Mouse (Mus musculus): ENCODE measurements around the gene Lrrc49. TPM values are rescaled to one million over a fixed set of nuclear protein-coding genes. Genes with fewer than 3 reads are reported as not detected.
A peak's percentile ranks its signal among the peaks of the same experiment; 100 is the strongest.

The Lrrc49 gene
- polyA plus RNA-seq, 1 experiment from 2014 or later: 0.85 TPM

GRCm38 (mm10) chr9:60543422-60544015 lies 144.4 kb downstream of the Lrrc49 start:
- no peaks in the 10 kb centered on the region for H3K9me3 ChIP-seq (replicated peaks)
- peaks cover 13% of the 10 kb centered on the region for H3K4me1 ChIP-seq (replicated peaks)
- no peak for ATAC-seq (ENCODE audit: insufficient read depth)
- no peak overlapping the region for H3K27ac ChIP-seq (replicated peaks)
- WGBS (ENCODE audit: insufficient replicate concordance): 46% methylated on average over 7 of the region's 7 CpGs
- no peak overlapping the region for H3K4me3 ChIP-seq (replicated peaks)
- H3K4me2 ChIP-seq: no peak overlapping the region
- H3K9ac ChIP-seq: no peak overlapping the region
- no peaks in the 10 kb centered on the region for H3K27me3 ChIP-seq
- no peaks in the 10 kb centered on the region for H3K36me3 ChIP-seq (replicated peaks)

- no peak for ATAC-seq (ENCODE audit: insufficient read depth)
- WGBS (ENCODE audit: insufficient replicate concordance): 79% methylated on average over 12 of the region's 12 CpGs
- no peaks in the 10 kb centered on the region for H3K9me3 ChIP-seq (replicated peaks)
These were observed 157.6 kb downstream of the Lrrc49 start for GRCm38 (mm10) chr9:60530310-60530709.

GRCm38 (mm10) chr9:60529348-60530243 lies 158.4 kb downstream of the Lrrc49 start:
- no peaks in the 10 kb centered on the region for H3K9me3 ChIP-seq (replicated peaks)
- H3K36me3 ChIP-seq (replicated peaks): no peaks in the 10 kb centered on the region
- WGBS (ENCODE audit: insufficient replicate concordance): 56% methylated on average over 10 of the region's 10 CpGs
- H3K27ac ChIP-seq (replicated peaks): no peak overlapping the region
- H3K4me1 ChIP-seq (replicated peaks): no peaks in the 10 kb centered on the region
- 0 out of 2 replicates have a peak, but pooled peaks cover 3% of the 10 kb centered on the region for H3K27me3 ChIP-seq
- no peak for ATAC-seq (ENCODE audit: insufficient read depth)
- no peak overlapping the region for H3K9ac ChIP-seq
- no peak overlapping the region for H3K4me3 ChIP-seq (replicated peaks)
- no peak overlapping the region for H3K4me2 ChIP-seq

More at GRCm38 (mm10) chr9:60530310-60530709, 157.6 kb downstream of the Lrrc49 start:
- no peak overlapping the region for H3K4me2 ChIP-seq
- H3K36me3 ChIP-seq (replicated peaks): no peaks in the 10 kb centered on the region
- H3K9ac ChIP-seq: no peak overlapping the region
- no peaks in the 10 kb centered on the region for H3K4me1 ChIP-seq (replicated peaks)
- 0 out of 2 replicates have a peak, but pooled peaks cover 3% of the 10 kb centered on the region for H3K27me3 ChIP-seq
- H3K4me3 ChIP-seq (replicated peaks): no peak overlapping the region
- H3K27ac ChIP-seq (replicated peaks): no peak overlapping the region

GRCm38 (mm10) chr9:60528269-60528668 lies 159.7 kb downstream of the Lrrc49 start:
- no peaks in the 10 kb centered on the region for H3K4me1 ChIP-seq (replicated peaks)
- no peaks in the 10 kb centered on the region for H3K36me3 ChIP-seq (replicated peaks)
- no peak overlapping the region for H3K27ac ChIP-seq (replicated peaks)
- no peak overlapping the region for H3K4me2 ChIP-seq
- 0 out of 2 replicates have a peak, but pooled peaks cover 6% of the 10 kb centered on the region for H3K27me3 ChIP-seq
- H3K9me3 ChIP-seq (replicated peaks): no peaks in the 10 kb centered on the region
- WGBS (ENCODE audit: insufficient replicate concordance): 49% methylated on average over 3 of the region's 3 CpGs
- H3K4me3 ChIP-seq (replicated peaks): no peak overlapping the region
- H3K9ac ChIP-seq: no peak overlapping the region
- no peak for ATAC-seq (ENCODE audit: insufficient read depth)

GRCm38 (mm10) chr9:60527836-60528235 lies 160.1 kb downstream of the Lrrc49 start:
- H3K27ac ChIP-seq (replicated peaks): no peak overlapping the region
- 57% methylated on average over 2 of the region's 2 CpGs for WGBS (ENCODE audit: insufficient replicate concordance)
- H3K9ac ChIP-seq: no peak overlapping the region
- 0 out of 2 replicates have a peak, but pooled peaks cover 10% of the 10 kb centered on the region for H3K27me3 ChIP-seq
- no peak overlapping the region for H3K4me2 ChIP-seq
- no peak for ATAC-seq (ENCODE audit: insufficient read depth)
- H3K4me1 ChIP-seq (replicated peaks): no peaks in the 10 kb centered on the region
- no peaks in the 10 kb centered on the region for H3K36me3 ChIP-seq (replicated peaks)
- H3K4me3 ChIP-seq (replicated peaks): no peak overlapping the region
- H3K9me3 ChIP-seq (replicated peaks): no peaks in the 10 kb centered on the region

- Histone ChIP-seq H3K4me1 (replicated peaks) (no peaks in the 10 kb centered on the region), H3K4me2 (no peak overlapping the region), H3K27ac (replicated peaks) (no peak overlapping the region), H3K36me3 (replicated peaks) (no peaks in the 10 kb centered on the region), H3K9me3 (replicated peaks) (no peaks in the 10 kb centered on the region), H3K9ac (no peak overlapping the region), H3K4me3 (replicated peaks) (no peak overlapping the region), H3K27me3 (peaks cover 18% of the 10 kb centered on the region)
- WGBS (ENCODE audit: insufficient replicate concordance): 52% methylated on average over 5 of the region's 5 CpGs
- ATAC-seq (ENCODE audit: insufficient read depth): no peak
These were observed 160.9 kb downstream of the Lrrc49 start for GRCm38 (mm10) chr9:60527051-60527450.

- Histone ChIP-seq H3K9me3 (replicated peaks) (no peaks in the 10 kb centered on the region), H3K4me3 (replicated peaks) (no peak overlapping the region), H3K27me3 (peaks cover 26% of the 10 kb centered on the region), H3K36me3 (replicated peaks) (no peaks in the 10 kb centered on the region), H3K9ac (no peak overlapping the region), H3K4me2 (no peak overlapping the region), H3K27ac (replicated peaks) (no peak overlapping the region), H3K4me1 (replicated peaks) (no peaks in the 10 kb centered on the region)
- no peak for ATAC-seq (ENCODE audit: insufficient read depth)
- WGBS (ENCODE audit: insufficient replicate concordance): 48% methylated on average over 5 of the region's 5 CpGs
These were observed 161.8 kb downstream of the Lrrc49 start for GRCm38 (mm10) chr9:60526195-60526594.

- H3K4me1 ChIP-seq (replicated peaks): no peaks in the 10 kb centered on the region
- H3K9ac ChIP-seq: no peak within 1 kb of the TSS
- H3K4me2 ChIP-seq: peak within 1 kb of the TSS; percentile 68
- peak within 1 kb of the TSS; percentile 56 for H3K4me3 ChIP-seq (replicated peaks)
- H3K27me3 ChIP-seq: peaks cover 48% of the 10 kb centered on the region
- WGBS (ENCODE audit: insufficient replicate concordance): under 1% methylated on average over 39 of the region's 51 CpGs
- ATAC-seq (ENCODE audit: insufficient read depth): peak; percentile 42; the same call in 1 of the 2 replicates
- H3K9me3 ChIP-seq (replicated peaks): no peaks in the 10 kb centered on the region
- no peaks in the 10 kb centered on the region for H3K36me3 ChIP-seq (replicated peaks)
- H3K27ac ChIP-seq (replicated peaks): no peak within 1 kb of the TSS
These were observed 166.1 kb downstream of the Lrrc49 start, which contains the start of gene Thsd4 for GRCm38 (mm10) chr9:60521806-60522264. Thsd4 (minus strand) TSS chr9:60522046.

GRCm38 (mm10) chr9:60521143-60521542 lies 166.8 kb downstream of the Lrrc49 start:
- peaks cover 48% of the 10 kb centered on the region for H3K27me3 ChIP-seq
- no peaks in the 10 kb centered on the region for H3K36me3 ChIP-seq (replicated peaks)
- peak overlapping the region; percentile 56; the same call in 1 of the 2 replicates for H3K4me3 ChIP-seq (replicated peaks)
- H3K27ac ChIP-seq (replicated peaks): no peak overlapping the region
- no peaks in the 10 kb centered on the region for H3K9me3 ChIP-seq (replicated peaks)
- WGBS (ENCODE audit: insufficient replicate concordance): 39% methylated on average over 5 of the region's 5 CpGs
- no peaks in the 10 kb centered on the region for H3K4me1 ChIP-seq (replicated peaks)
- H3K9ac ChIP-seq: no peak overlapping the region
- peak overlapping the region; percentile 68 for H3K4me2 ChIP-seq
- no peak for ATAC-seq (ENCODE audit: insufficient read depth)

GRCm38 (mm10) chr9:60519601-60520000 lies 168.4 kb downstream of the Lrrc49 start:
- 30% methylated on average over 3 of the region's 3 CpGs for WGBS (ENCODE audit: insufficient replicate concordance)
- Histone ChIP-seq H3K36me3 (replicated peaks) (no peaks in the 10 kb centered on the region), H3K4me1 (replicated peaks) (no peaks in the 10 kb centered on the region), H3K9ac (no peak overlapping the region), H3K4me2 (no peak overlapping the region), H3K4me3 (replicated peaks) (no peak overlapping the region), H3K27me3 (peaks cover 48% of the 10 kb centered on the region), H3K27ac (replicated peaks) (no peak overlapping the region), H3K9me3 (replicated peaks) (no peaks in the 10 kb centered on the region)
- ATAC-seq (ENCODE audit: insufficient read depth): no peak

Measured in liver, embryonic 15.5 days (tissue).